2 mouse cellular contexts compared by ENCODE assay signal in genomic region chr11:95607286-95607685, GRCm38 (mm10). TPM values are rescaled to one million over a fixed set of nuclear protein-coding genes. Genes with fewer than 3 reads are reported as not detected.
"Had no signal": no experiment of that assay in that cellular context is flagged by ENCODE, and none has a peak within 500 bp of the region (broad histone marks: within the 10 kb centered on the region; RNA-seq: fewer than 3 reads in every experiment).

No protein-coding gene starts in this region.

RNA-seq across cellular contexts. Expression of gene Ngfr, which starts 19.8 kb away (rescaled TPM):
- total RNA-seq: common myeloid progenitor, adult 5-6 weeks; granulocyte monocyte progenitor cell, adult 5-6 weeks had no signal
